Mouse (Mus musculus) retina, adult 2 months (tissue): Measurements from ENCODE around the gene Cyp2c54.
"Not testable (repeated sequence)": the region's sequence is repeated elsewhere in the genome, so short reads cannot be mapped to it uniquely, and the experiment has no call there.

Experiments used
- DNase-seq: peaks from one replicate; pipeline ENCODE4 v3.0.0-alpha.2; 2012; ENCODE audit warnings: low read depth, low spot score

Cyp2c54 gene

DNA sequence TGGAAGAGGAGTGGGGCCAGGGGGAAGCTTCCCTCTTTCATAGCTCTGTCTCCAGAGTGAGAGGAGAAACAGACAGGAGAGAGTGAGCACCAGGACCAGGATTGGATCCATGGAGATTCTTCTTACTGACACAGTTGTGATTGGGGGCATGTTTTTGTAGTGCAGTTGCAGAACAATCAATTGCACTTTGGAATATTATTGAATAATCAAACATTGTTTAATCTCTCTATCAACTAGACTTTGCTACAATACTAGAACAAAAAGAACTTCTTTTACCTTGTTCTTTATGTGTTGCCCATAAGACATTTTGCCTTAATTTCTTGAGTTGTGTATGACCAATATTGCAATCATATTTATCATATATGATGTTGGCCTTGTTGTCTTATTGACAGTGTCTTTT, at the start of gene Cyp2c54:
TSS of gene Cyp2c54 (minus strand) at position 127 of the 400 bp plus-strand sequence.
- DNase-seq = no peak

DNA sequence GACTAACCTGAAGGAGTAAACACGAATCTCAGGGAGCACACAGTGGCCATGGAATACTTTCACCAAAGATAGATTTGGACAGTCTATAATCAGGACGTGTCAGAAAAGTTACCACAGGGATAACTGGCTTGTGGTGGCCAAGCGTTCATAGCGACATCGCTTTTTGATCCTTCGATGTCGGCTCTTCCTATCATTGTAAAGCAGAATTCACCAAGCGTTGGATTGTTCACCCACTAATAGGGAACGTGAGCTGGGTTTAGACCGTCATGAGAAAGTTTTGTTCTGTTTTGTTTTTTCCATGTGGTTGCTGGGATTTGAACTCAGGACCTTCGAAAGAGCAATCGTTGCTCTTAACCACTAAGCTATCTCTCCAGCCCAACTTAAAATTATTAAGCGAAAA, 46.0 kb upstream of the Cyp2c54 start:
- DNase-seq = not testable (repeated sequence)

DNA sequence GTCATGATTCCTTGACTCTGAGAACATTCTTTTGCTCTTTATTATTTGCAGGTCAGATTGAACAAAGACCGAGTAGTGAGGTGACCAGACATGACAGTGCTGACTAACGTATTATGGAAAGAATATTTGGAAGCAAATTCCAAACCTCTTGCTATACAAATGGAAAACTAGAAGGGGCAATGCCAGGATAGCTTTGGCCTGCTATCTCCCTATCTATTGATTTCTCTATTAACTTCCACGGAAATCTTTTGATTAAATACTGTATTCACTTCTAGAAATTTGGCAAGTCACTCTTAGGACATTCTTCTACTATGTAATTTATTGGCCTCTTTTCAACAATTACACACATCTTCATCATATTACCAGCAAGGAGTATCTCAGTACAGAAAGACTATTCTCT, 17.5 kb upstream of the Cyp2c54 start:
- no peak for DNase-seq

DNA sequence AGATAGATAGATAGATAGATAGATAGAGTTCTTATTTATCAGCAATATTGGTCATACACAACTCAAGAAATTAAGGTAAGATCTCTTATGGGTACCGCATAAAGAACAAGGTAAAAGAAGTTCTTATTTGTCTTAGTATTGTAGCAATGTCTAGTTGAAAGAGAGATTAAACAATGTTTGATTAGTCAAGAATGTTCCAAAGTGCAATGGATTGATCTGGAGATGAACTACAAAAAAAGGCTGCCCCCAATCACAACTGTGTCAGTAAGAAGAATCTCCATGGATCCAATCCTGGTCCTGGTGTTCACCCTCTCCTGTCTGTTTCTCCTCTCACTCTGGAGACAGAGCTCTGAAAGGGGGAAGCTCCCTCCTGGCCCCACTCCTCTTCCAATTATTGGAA, 15.8 kb upstream of the Cyp2c54 start, which contains the start of gene Cyp2c50:
TSS of gene Cyp2c50 (plus strand) at position 268 of the 400 bp plus-strand sequence.
- not testable (repeated sequence) for DNase-seq

DNA sequence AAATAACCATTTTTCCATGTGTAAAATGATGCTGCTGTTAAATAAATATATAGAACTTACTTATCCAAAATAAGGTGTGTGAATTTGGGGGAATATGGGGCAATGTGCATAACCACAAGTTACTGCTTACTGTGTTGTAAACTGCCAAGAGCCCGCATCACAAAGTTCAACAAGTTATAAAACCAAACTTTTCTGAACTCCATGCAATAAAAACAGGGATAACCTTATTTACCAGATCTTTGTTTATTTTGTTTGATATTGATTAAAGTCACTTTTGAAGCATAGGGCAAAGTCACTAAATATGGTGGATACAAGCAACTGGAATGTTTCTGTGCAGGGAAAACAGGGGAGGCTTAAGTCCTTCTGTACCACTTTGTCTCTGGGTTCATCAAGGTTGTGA, 14.8 kb upstream of the Cyp2c54 start:
- DNase-seq = no peak

DNA sequence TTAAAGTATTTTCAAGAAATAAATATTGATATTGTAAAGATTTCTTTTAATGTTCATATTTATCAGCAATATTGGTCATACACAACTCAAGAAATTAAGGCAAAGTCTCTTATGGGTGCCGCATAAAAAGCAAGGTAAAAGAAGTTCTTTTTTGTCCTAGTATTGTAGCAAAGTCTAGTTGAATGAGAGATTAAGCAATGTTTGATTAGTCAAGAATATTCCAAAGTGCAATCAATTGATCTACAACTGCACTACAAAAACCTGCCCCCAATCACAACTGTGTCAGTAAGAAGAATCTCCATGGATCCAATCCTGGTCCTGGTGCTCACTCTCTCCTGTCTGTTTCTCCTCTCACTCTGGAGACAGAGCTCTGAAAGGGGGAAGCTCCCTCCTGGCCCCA, 81.5 kb downstream of the Cyp2c54 start, which contains the start of gene Cyp2c37:
TSS of gene Cyp2c37 (plus strand) at position 285 of the 400 bp plus-strand sequence.
- not testable (repeated sequence) for DNase-seq

DNA sequence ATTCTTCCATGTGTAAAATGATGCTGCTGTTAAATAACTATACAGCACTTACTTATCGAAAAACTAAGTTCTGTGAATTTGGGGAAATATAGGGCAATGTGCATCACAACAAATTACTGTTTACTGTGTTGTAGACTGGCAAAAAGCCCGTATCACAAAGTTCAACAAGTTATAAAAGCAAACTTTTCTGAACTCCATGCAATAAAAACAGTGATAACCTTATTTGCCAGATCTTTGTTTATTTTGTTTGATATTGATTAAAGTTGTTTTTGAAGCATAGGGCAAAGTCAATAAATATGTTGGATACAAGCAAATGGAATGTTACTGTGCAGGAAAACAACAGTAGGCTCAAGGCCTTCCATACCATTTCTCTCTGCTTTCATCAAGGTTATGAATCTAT, 84.2 kb downstream of the Cyp2c54 start:
- DNase-seq = no peak
